ENCODE assay signal across 9 mouse cellular contexts in the genomic region with DNA sequence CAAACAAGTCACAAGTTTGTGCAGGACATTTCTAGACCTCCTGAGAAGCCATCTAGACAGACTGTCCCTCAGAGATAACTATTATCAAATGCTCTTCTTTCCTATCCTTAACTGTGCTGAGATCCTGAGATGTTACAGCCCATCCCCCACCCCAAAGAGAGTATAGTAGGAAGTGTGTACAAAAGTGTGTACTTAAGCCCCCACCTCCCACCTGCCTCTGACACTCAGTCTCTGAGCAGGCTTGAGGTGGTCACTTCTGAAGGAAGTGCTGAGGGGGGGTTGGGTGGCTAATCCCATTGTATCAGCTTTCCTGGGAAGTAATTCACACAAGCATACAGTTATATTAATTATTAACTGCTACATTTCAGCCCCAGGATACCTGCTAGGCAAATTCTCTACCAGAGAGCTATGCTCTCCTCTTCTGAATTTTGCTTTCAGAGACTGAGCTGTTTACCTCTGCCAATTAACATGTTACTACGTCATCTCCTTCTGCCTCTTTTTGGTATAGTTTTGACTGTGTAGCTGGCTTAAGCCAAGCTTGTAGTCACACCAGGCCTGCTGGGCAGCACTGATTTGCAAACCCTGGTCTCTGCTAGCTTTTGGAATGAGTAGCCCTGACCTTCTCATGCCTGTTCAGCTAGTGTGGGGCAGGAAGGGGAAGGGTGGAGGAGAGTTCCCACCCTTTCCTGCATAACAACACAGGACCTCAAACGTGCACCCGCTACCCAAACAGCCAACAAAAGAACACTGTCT.
DNase-seq lines count a peak whose midpoint lies in the region; ATAC-seq and TF ChIP-seq lines count a peak whose summit lies in the region.
"Had no signal": no experiment of that assay in that cellular context is flagged by ENCODE, and none has a peak within 500 bp of the region (broad histone marks: within the 10 kb centered on the region; RNA-seq: fewer than 3 reads in every experiment).

No protein-coding gene starts in this region.

- no peak overlapping the region for H3K27ac ChIP-seq in hindbrain, embryonic 16.5 days (ENCODE audit: low read depth, low read length)
- H3K27ac ChIP-seq in hindbrain, embryonic 10.5 days: no peak overlapping the region
- no peak overlapping the region for H3K27ac ChIP-seq in liver, embryonic 16.5 days (ENCODE audit: low read length)
- 0 out of 2 replicates have a peak overlapping the region, but pooled peaks have one; percentile 1 for H3K27ac ChIP-seq in stomach, postnatal 0 days (replicated peaks)
- H3K27ac ChIP-seq: limb, embryonic 15.5 days had no signal

- ATAC-seq in hindbrain, embryonic 16.5 days: peak; percentile 64
- ATAC-seq in liver, embryonic 16.5 days (ENCODE audit: low read depth): peak; percentile 72
- peak; percentile 45; the same call in 1 of the 2 replicates for ATAC-seq in stomach, postnatal 0 days (ENCODE audit: low FRiP score, low TSS enrichment)
- ATAC-seq in erythroid progenitor cell, adult 5-6 weeks (replicated peaks; ENCODE audit: low FRiP score, poor library complexity, severe bottlenecking): no peak

- WGBS in hindbrain, embryonic 16.5 days: 44% methylated on average over 3 of the region's 3 CpGs
- WGBS in hindbrain, embryonic 10.5 days: 46% methylated on average over 3 of the region's 3 CpGs
- WGBS in liver, embryonic 16.5 days (ENCODE audit: insufficient replicate concordance): 12% methylated on average over 3 of the region's 3 CpGs
- WGBS in stomach, postnatal 0 days: 41% methylated on average over 3 of the region's 3 CpGs

- no peak overlapping the region for H3K9ac ChIP-seq in hindbrain, embryonic 16.5 days (ENCODE audit: low read depth, low read length)
- H3K9ac ChIP-seq in liver, embryonic 16.5 days (ENCODE audit: low read depth, low read length): no peak overlapping the region
- H3K9ac ChIP-seq in stomach, postnatal 0 days (ENCODE audit: low read length): no peak overlapping the region
- H3K9ac ChIP-seq: limb, embryonic 15.5 days had no signal

- DNase-seq in hindbrain, embryonic 10.5 days (ENCODE audit: low spot score): no peak
- DNase-seq in adrenal gland, postnatal 10 days: peak; percentile 26
- DNase-seq in heart, postnatal 25 days (ENCODE audit: low spot score): peak; percentile 62
- DNase-seq in stomach, postnatal 0 days (ENCODE audit: low spot score): peak; percentile 21
- DNase-seq in urinary bladder, postnatal 10 days (ENCODE audit: low spot score): no peak

- TF ChIP-seq EP300 in stomach, postnatal 0 days (optimal IDR thresholded peaks at IDR 0.05): no peak

- no peaks in the 10 kb centered on the region for H3K9me3 ChIP-seq in hindbrain, embryonic 16.5 days (ENCODE audit: control insufficient read depth, low read length)
- H3K9me3 ChIP-seq in hindbrain, embryonic 10.5 days: no peaks in the 10 kb centered on the region
- H3K9me3 ChIP-seq in liver, embryonic 16.5 days (replicated peaks; ENCODE audit: control insufficient read depth, low read length): no peaks in the 10 kb centered on the region
- no peaks in the 10 kb centered on the region for H3K9me3 ChIP-seq in stomach, postnatal 0 days (ENCODE audit: control insufficient read depth, low read length)
- H3K9me3 ChIP-seq: limb, embryonic 15.5 days had no signal

- H3K4me3 ChIP-seq in hindbrain, embryonic 16.5 days (ENCODE audit: low read length): no peak overlapping the region
- no peak overlapping the region for H3K4me3 ChIP-seq in hindbrain, embryonic 10.5 days
- H3K4me3 ChIP-seq in liver, embryonic 16.5 days (ENCODE audit: low read depth, low read length): no peak overlapping the region
- no peak overlapping the region for H3K4me3 ChIP-seq in stomach, postnatal 0 days (ENCODE audit: low read depth, low read length)
- H3K4me3 ChIP-seq: limb, embryonic 15.5 days had no signal

- H3K36me3 ChIP-seq in hindbrain, embryonic 16.5 days (ENCODE audit: control insufficient read depth, insufficient read depth, low read length): no peaks in the 10 kb centered on the region
- no peaks in the 10 kb centered on the region for H3K36me3 ChIP-seq in hindbrain, embryonic 10.5 days
- H3K36me3 ChIP-seq in liver, embryonic 16.5 days (ENCODE audit: control insufficient read depth, insufficient read depth): no peaks in the 10 kb centered on the region
- no peaks in the 10 kb centered on the region for H3K36me3 ChIP-seq in stomach, postnatal 0 days (ENCODE audit: control insufficient read depth, insufficient read depth, low read length)
- H3K36me3 ChIP-seq: limb, embryonic 15.5 days had no signal

- intact Hi-C loops in heart, postnatal 25 days (cut with DNase I): loop anchor here (10.0 kb wide), 2 partner anchors 304 to 464 kb away; no protein-coding TSS in a partner anchor

- TF ChIP-seq CTCF in stomach, postnatal 0 days (IDR thresholded peaks at IDR 0.05; ENCODE audit: low read depth): no peak

- H3K27me3 ChIP-seq in hindbrain, embryonic 16.5 days (replicated peaks; ENCODE audit: control insufficient read depth, insufficient read depth, low read length): no peaks in the 10 kb centered on the region
- H3K27me3 ChIP-seq in hindbrain, embryonic 10.5 days (ENCODE audit: insufficient read depth, poor library complexity, severe bottlenecking): no peaks in the 10 kb centered on the region
- no peaks in the 10 kb centered on the region for H3K27me3 ChIP-seq in liver, embryonic 16.5 days (ENCODE audit: control insufficient read depth, insufficient read depth, low read depth, low read length)
- no peaks in the 10 kb centered on the region for H3K27me3 ChIP-seq in stomach, postnatal 0 days (ENCODE audit: control insufficient read depth, insufficient read depth, low read length)
- H3K27me3 ChIP-seq: limb, embryonic 15.5 days had no signal

- peaks cover 4% of the 10 kb centered on the region; the same call in 1 of the 2 replicates for H3K4me1 ChIP-seq in hindbrain, embryonic 16.5 days (ENCODE audit: control insufficient read depth, insufficient read depth, low read depth, low read length)
- peaks cover 13% of the 10 kb centered on the region; the same call in 1 of the 2 replicates for H3K4me1 ChIP-seq in hindbrain, embryonic 10.5 days (replicated peaks)
- peaks cover 7% of the 10 kb centered on the region for H3K4me1 ChIP-seq in liver, embryonic 16.5 days (ENCODE audit: control insufficient read depth, low read depth, low read length)
- H3K4me1 ChIP-seq in stomach, postnatal 0 days (replicated peaks; ENCODE audit: control insufficient read depth, insufficient read depth): no peaks in the 10 kb centered on the region

- no peak overlapping the region for H3K4me2 ChIP-seq in hindbrain, embryonic 16.5 days (ENCODE audit: low read length)
- H3K4me2 ChIP-seq in liver, embryonic 16.5 days (ENCODE audit: low read depth, low read length): no peak overlapping the region
- H3K4me2 ChIP-seq in stomach, postnatal 0 days (replicated peaks; ENCODE audit: low read depth): no peak overlapping the region
- H3K4me2 ChIP-seq: limb, embryonic 15.5 days had no signal

Comparison
In these comparisons a context has a peak if more than half of its experiments do, and no peak if none do; other contexts are left out.
1. DNase-seq: peak in adrenal gland, postnatal 10 days (single experiment), heart, postnatal 25 days (single experiment) and stomach, postnatal 0 days (single experiment); none in hindbrain, embryonic 10.5 days (single experiment) and urinary bladder, postnatal 10 days (single experiment).